Mouse (Mus musculus): ENCODE results near the gene Urb1. TPM values are rescaled to one million over a fixed set of nuclear protein-coding genes. Genes with fewer than 3 reads are reported as not detected.

Urb1 gene
- polyA plus RNA-seq, 1 experiment, result 6.9 TPM

- Histone ChIP-seq H3K4me1 (ENCODE audit: control insufficient read depth, insufficient read depth, low read length) (peaks cover 1% of the 10 kb centered on the region; the same call in 1 of the 2 replicates), H3K27ac (ENCODE audit: insufficient read depth, low read length) (no peak overlapping the region), H3K4me3 (ENCODE audit: insufficient read depth, low read length) (no peak overlapping the region)
- TF ChIP-seq POLR2A (IDR thresholded peaks at IDR 0.05; ENCODE audit: extremely low read depth, insufficient read depth, low read length), result no peak
- TF ChIP-seq CTCF (IDR thresholded peaks at IDR 0.05; ENCODE audit: extremely low read depth, insufficient read depth, low read length), result no peak
Observed at GRCm38 (mm10) chr16:90724051-90724450, 86.2 kb downstream of the Urb1 start.

- TF ChIP-seq POLR2A (IDR thresholded peaks at IDR 0.05; ENCODE audit: extremely low read depth, insufficient read depth, low read length) (no peak), CTCF (IDR thresholded peaks at IDR 0.05; ENCODE audit: extremely low read depth, insufficient read depth, low read length) (no peak)
- Histone ChIP-seq H3K27ac (ENCODE audit: insufficient read depth, low read length) (0 out of 2 replicates have a peak overlapping the region, but pooled peaks have one; percentile 2), H3K4me3 (ENCODE audit: insufficient read depth, low read length) (peak overlapping the region; percentile 4; the same call in 1 of the 2 replicates), H3K4me1 (ENCODE audit: control insufficient read depth, insufficient read depth, low read length) (0 out of 2 replicates have a peak, but pooled peaks cover 8% of the 10 kb centered on the region)
Observed at GRCm38 (mm10) chr16:90710313-90710712, 99.9 kb downstream of the Urb1 start.

- 0 out of 2 replicates have a peak, but pooled peaks cover 8% of the 10 kb centered on the region for H3K4me1 ChIP-seq (ENCODE audit: control insufficient read depth, insufficient read depth, low read length)
- H3K4me3 ChIP-seq (ENCODE audit: insufficient read depth, low read length), result peak overlapping the region; percentile 4; the same call in 1 of the 2 replicates
- H3K27ac ChIP-seq (ENCODE audit: insufficient read depth, low read length), result 0 out of 2 replicates have a peak overlapping the region, but pooled peaks have one; percentile 4
- TF ChIP-seq CTCF (IDR thresholded peaks at IDR 0.05; ENCODE audit: extremely low read depth, insufficient read depth, low read length), result no peak
- no peak for TF ChIP-seq POLR2A (IDR thresholded peaks at IDR 0.05; ENCODE audit: extremely low read depth, insufficient read depth, low read length)
Observed at GRCm38 (mm10) chr16:90709711-90710289, 100.4 kb downstream of the Urb1 start.

GRCm38 (mm10) chr16:90706279-90706678 is 103.9 kb downstream of the Urb1 start:
- 0 out of 2 replicates have a peak, but pooled peaks cover 5% of the 10 kb centered on the region for H3K4me1 ChIP-seq (ENCODE audit: control insufficient read depth, insufficient read depth, low read length)
- TF ChIP-seq CTCF (IDR thresholded peaks at IDR 0.05; ENCODE audit: extremely low read depth, insufficient read depth, low read length) (no peak), POLR2A (IDR thresholded peaks at IDR 0.05; ENCODE audit: extremely low read depth, insufficient read depth, low read length) (no peak)
- H3K27ac ChIP-seq (ENCODE audit: insufficient read depth, low read length), result no peak overlapping the region
- no peak overlapping the region for H3K4me3 ChIP-seq (ENCODE audit: insufficient read depth, low read length)

GRCm38 (mm10) chr16:90704161-90704825 is 105.9 kb downstream of the Urb1 start:
- H3K4me1 ChIP-seq (ENCODE audit: control insufficient read depth, insufficient read depth, low read length), result 0 out of 2 replicates have a peak, but pooled peaks cover 4% of the 10 kb centered on the region
- TF ChIP-seq POLR2A (IDR thresholded peaks at IDR 0.05; ENCODE audit: extremely low read depth, insufficient read depth, low read length) (no peak), CTCF (IDR thresholded peaks at IDR 0.05; ENCODE audit: extremely low read depth, insufficient read depth, low read length) (no peak)
- no peak overlapping the region for H3K4me3 ChIP-seq (ENCODE audit: insufficient read depth, low read length)
- no peak overlapping the region for H3K27ac ChIP-seq (ENCODE audit: insufficient read depth, low read length)

- no peak overlapping the region for H3K27ac ChIP-seq (ENCODE audit: insufficient read depth, low read length)
- TF ChIP-seq CTCF (IDR thresholded peaks at IDR 0.05; ENCODE audit: extremely low read depth, insufficient read depth, low read length), result no peak
- TF ChIP-seq POLR2A (IDR thresholded peaks at IDR 0.05; ENCODE audit: extremely low read depth, insufficient read depth, low read length), result no peak
- no peak overlapping the region for H3K4me3 ChIP-seq (ENCODE audit: insufficient read depth, low read length)
- H3K4me1 ChIP-seq (ENCODE audit: control insufficient read depth, insufficient read depth, low read length), result no peaks in the 10 kb centered on the region
Observed at GRCm38 (mm10) chr16:90703646-90704045, 106.6 kb downstream of the Urb1 start.

- Histone ChIP-seq H3K27ac (ENCODE audit: insufficient read depth, low read length) (no peak overlapping the region), H3K4me1 (ENCODE audit: control insufficient read depth, insufficient read depth, low read length) (no peaks in the 10 kb centered on the region), H3K4me3 (ENCODE audit: insufficient read depth, low read length) (no peak overlapping the region)
- TF ChIP-seq CTCF (IDR thresholded peaks at IDR 0.05; ENCODE audit: extremely low read depth, insufficient read depth, low read length) (no peak), POLR2A (IDR thresholded peaks at IDR 0.05; ENCODE audit: extremely low read depth, insufficient read depth, low read length) (no peak)
Observed at GRCm38 (mm10) chr16:90701541-90701940, 108.7 kb downstream of the Urb1 start.

Other genes starting within 250 kb of the Urb1 start
- gene Mis18a, start 83.0 kb downstream of the Urb1 start, polyA plus RNA-seq (2012; rRNA removed), result 12.0 and 13.1 TPM in 2 replicates
- gene Mrap, start 72.2 kb downstream of the Urb1 start, polyA plus RNA-seq (2012; rRNA removed), result 0.83 and 1.7 TPM in 2 replicates
- gene Eva1c, start 16.3 kb upstream of the Urb1 start, polyA plus RNA-seq (2012; rRNA removed), result 2.2 and 3.1 TPM in 2 replicates
- 35.4 and 38.7 TPM in 2 replicates for gene Cfap298, start 124.7 kb upstream of the Urb1 start, polyA plus RNA-seq (2012; rRNA removed)
- 157 and 161 TPM in 2 replicates for gene Synj1, start 200.9 kb upstream of the Urb1 start, polyA plus RNA-seq (2012; rRNA removed)
- gene Paxbp1, start 234.1 kb upstream of the Urb1 start, polyA plus RNA-seq (2012; rRNA removed), result 81.5 and 92.3 TPM in 2 replicates

Data from cortical plate, adult 2 months (tissue).